In the genomic region with DNA sequence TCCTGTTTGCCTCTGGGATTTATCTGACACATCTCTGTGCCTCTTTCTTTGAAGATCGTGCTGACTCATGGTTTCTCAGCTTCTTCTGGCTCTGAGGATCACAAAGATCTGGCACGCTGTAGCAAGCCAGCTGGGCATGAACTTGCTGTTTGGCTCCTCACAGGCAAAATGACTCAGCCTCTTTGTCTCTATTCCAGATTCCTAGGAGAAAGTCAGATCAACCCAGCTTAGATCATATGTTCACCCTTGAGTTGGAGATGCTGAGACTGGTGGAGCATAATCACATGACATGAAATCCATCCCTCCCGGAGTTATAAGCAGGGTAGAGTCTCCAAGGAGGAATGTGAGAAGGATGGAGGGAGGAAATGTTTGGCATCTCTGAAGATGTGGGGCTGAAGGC, we compare ENCODE assay signal across 8 mouse cellular contexts. TPM values are rescaled to one million over a fixed set of nuclear protein-coding genes. Genes with fewer than 3 reads are reported as not detected.
DNase-seq lines count a peak whose midpoint lies in the region.

No protein-coding gene starts in this region.

- peak; percentile 2 for DNase-seq in embryo, embryonic 11 days
- no peak for DNase-seq in embryo, embryonic 10.5 days (ENCODE audit: low spot score)
- peak; percentile 26 for DNase-seq in urinary bladder, postnatal 14 days (ENCODE audit: low spot score)
- DNase-seq in urinary bladder, adult 2 months (ENCODE audit: low spot score), result no peak
- peak; percentile 38 to 50 for DNase-seq in heart, adult 9 months (ENCODE audit: low spot score in 2 of 2)
- DNase-seq in telencephalon, adult 2 months (ENCODE audit: low read depth, low spot score), result peak; percentile 93
- no peak for DNase-seq in spleen, adult 12 weeks (ENCODE audit: low spot score)
- DNase-seq in natural killer cell, adult 2 months (ENCODE audit: low spot score in 2 of 2), result no peak

RNA-seq across cellular contexts. Expression of gene Akirin2, which starts 27.9 kb away (rescaled TPM):
- polyA plus RNA-seq in urinary bladder, adult 2 months (2012; rRNA removed), result 50.6 and 55.6 TPM in 2 replicates

Comparison
In these comparisons a context has a peak if more than half of its experiments do, and no peak if none do; other contexts are left out.
1. DNase-seq: peak in embryo, embryonic 11 days (single experiment), urinary bladder, postnatal 14 days (single experiment), heart, adult 9 months (2 of 2) and telencephalon, adult 2 months (single experiment); none in embryo, embryonic 10.5 days (single experiment), urinary bladder, adult 2 months (single experiment), spleen, adult 12 weeks (single experiment) and natural killer cell, adult 2 months (0 of 2).